Mouse (Mus musculus): ENCODE measurements around the gene Saa3.
"Not testable (repeated sequence)": the region's sequence is repeated elsewhere in the genome, so short reads cannot be mapped to it uniquely, and the experiment has no call there.

The Saa3 gene

DNA sequence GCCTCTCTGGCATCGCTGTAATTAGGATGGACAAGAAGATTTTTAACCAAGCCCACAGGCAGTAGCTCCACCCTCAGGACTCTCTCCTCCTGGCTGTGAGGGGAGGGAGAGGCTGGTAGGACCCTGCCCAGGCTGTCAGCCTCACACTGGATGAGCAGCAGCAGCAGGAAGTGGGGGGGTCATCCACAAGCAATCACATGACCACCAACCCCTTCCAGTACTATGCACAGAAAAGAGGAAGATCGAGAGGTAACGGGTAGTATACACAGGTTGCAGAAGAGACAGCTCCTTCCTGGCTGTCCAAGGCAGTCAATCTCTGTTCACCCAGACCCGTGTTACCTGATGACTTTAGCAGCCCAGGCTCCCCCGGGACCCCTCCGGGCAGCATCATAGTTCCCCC is 3.2 kb downstream of the Saa3 start:
- peak; percentile 27 for DNase-seq (ENCODE audit: low read depth, low spot score)

DNA sequence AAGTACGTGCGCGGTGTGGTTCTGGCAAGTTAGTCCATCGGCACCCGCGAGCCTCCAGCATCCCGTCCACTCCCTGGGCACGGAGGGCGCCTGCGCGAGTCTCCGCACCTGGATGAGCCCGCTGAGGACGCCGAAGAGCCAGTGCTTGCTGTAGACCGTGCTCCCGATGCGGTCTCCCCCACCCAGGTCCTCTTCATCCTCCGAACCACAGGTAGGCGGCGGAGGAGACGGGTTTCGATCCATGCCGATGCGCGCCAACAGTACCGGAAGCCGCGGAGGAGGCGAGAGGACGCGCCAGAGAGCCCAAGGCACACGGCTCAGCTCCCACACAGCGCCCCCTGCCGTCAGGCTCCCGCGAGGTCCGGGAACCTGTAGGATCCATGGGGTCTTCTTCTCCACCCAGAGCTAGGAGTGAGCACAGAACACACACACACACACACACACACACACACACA is 5.1 kb downstream of the Saa3 start, which contains the start of gene Saal1:
Gene Saal1 (minus strand): TSS at position 291 of the 455 bp plus-strand sequence.
- DNase-seq (ENCODE audit: low read depth, low spot score), result peak; percentile 91

DNA sequence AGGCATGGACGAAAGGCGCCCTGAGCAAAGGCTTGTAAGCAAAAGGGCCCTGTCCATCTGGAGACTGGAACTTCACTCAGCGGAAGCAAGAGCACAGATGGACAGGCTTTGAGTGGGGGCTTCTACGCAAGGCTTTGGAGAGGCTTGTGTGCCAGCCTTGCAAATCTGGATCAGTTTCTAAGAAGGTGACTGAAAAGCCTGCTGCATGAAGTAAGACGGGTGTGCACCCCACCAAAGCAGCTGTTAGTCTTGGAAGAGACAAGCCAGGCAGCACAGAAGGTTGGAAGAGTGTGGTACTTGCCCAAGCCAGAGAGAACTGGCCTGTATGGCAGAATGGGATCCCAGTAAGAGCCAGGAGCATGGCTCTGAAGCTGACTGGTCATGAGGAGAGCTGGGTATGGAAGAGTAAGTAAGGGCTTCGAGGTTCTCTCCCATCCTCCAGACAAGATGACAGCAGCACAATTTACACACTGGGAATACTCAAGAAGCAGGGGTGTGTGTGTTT is 14.9 kb downstream of the Saa3 start:
- no peak for DNase-seq (ENCODE audit: low read depth, low spot score)

DNA sequence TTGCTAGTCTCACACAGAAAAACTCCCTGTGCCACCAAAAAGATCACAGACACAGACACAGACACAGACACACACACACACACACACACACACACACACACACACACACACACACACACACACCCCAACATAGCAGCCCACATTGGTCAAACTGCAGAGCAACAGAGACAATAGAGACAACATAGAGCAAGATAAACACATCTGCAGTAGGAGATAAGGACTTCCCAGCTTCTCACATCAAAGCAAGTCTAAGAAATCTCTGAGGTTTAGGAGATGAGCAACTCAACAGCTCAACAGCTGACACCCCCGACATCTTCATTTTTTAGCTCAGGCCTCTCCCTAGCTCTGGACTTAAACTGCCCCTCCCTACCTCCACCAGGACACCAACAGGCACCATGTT is 18.7 kb downstream of the Saa3 start:
- no peak for DNase-seq (ENCODE audit: low read depth, low spot score)

DNA sequence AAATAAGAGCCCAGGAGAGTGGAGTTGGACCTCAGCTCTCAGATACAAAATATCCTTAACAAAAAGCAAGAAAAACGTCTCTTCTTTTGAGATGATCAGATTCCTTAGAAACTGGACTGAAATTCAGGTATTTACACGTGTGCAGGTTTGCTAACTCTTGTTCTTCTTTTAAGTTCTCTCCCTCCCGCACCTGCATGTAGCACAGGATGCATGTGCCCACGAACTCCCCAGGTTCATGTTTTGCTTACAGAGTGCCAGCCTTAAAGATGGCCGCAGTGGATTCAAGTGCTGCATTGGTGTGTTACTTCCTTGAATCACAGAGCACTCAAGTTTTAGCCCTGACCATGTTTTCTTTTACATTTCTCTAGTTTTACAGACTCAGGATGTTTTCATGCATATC is 28.7 kb downstream of the Saa3 start:
- no peak for DNase-seq (ENCODE audit: low read depth, low spot score)

DNA sequence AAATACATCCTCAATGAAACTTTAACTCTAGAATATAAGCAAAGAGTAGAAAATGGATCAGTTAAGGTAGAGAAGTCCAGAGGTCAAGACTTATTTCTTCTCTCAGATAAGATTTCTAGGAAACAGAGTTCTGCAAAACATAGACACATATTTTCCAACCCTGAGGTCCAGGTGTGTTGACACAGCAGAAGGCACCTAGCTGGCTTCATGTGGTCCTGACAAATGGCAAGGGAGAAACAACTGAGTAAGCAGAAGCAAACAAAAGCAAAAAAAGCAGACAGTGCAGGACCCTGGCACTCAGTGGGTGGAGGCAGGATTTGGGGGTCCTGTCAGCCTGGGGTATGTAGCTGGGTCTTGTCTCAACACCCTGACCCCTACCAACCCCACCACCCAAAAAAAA is 34.8 kb downstream of the Saa3 start:
- DNase-seq (ENCODE audit: low read depth, low spot score), result no peak

DNA sequence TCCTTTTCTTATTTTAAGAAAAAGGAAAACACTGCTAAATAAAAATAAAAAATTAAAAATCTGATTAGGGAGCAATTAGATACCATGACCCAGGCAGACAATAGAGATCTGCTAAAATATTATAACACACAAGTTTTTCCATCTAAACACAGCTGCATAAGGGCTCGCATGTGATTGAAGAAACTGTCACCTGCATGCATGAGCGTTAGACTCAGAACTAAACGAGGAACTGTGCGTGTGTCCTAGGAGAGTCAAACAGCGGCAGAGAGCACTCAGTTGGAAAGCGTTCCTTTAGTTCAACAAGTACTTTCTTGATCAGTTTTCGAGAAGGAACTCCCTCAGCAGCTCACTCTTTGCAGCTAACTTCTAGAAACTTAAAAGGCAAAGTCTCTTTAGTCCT is 36.5 kb downstream of the Saa3 start:
- not testable (repeated sequence) for DNase-seq (ENCODE audit: low read depth, low spot score)

DNA sequence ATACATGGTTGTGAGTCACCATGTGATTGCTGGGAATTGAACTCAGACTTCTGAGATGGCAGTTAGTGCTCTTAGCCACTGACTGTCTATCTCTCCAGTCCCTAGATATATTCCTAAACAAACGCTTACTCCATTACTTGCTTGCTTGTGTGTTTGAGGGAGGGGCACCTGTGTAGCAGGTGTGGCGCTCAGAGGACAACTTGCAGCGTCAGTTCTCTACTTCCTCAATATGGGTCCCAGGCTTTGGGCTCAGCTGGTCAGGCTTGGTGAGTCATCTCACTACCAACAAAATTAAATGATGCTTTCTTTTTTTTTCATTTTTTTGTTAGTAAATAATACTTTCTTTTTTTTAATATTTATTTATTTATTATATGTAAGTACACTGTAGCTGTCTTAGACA is 37.1 kb downstream of the Saa3 start:
- DNase-seq (ENCODE audit: low read depth, low spot score), result no peak

DNA sequence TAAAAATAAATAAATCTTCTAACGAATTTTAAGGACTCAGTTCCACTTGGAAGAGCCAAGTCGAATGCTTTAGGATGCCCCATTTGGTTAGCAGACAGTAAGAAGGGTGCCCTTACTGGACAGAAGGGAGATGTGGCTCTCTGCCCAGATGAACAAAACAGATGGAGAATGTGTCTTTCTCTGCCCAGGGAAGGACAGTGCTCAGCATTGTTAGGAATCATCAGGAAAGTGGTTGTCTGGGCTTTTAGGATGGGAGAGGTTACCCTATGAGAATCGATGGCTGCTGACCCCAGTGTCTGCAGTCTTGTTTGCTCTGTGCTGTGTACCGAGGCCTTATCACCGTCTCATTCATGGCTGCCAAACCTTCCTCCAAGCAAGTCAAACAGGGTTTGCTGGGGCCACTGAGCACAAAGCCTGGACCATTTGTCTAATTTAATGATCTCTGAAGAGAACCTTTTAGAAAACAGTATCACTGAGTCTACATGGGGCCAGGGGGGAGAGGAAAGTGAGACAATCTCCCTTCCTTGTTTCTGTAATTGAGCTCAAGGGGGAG is 38.6 kb downstream of the Saa3 start:
- DNase-seq (ENCODE audit: low read depth, low spot score), result no peak

DNA sequence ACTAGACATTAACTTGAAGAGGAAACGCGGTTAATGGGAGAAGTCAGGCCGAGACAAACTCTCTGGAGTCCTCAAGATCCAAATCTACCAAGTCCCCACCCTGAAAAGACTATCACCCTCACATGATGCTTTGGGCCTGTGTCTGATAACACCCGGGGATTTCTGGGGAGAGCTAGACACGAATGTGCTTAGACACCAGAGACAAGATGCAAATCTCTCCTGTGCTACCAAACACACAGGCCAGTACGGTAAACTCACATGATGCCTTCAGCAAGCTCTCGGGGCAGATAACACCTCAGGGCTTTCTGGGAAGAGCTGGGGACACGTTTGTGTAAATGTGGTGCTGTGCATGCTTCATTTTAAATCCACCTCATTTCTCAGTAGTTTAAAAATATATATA is 39.6 kb downstream of the Saa3 start:
- DNase-seq (ENCODE audit: low read depth, low spot score), result no peak

DNA sequence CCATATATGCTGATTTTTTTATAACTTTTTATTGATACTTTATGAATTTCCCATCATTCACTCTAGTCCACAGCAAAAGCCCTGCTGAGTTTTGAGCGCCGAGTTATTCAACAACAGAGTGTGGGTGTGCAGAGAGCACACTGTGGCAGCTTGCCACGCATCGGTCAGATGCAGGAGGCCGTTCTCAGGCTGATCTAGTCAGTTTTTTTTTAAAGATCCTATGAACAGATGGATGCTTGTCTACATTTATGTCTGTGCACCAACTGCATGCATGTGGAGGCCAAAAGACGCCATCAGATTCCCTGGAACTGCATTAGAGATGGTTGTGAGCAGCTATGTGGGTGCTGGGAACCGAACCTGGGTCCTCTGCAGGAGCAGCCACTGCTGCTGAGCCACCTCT is 40.4 kb downstream of the Saa3 start:
- no peak for DNase-seq (ENCODE audit: low read depth, low spot score)

DNA sequence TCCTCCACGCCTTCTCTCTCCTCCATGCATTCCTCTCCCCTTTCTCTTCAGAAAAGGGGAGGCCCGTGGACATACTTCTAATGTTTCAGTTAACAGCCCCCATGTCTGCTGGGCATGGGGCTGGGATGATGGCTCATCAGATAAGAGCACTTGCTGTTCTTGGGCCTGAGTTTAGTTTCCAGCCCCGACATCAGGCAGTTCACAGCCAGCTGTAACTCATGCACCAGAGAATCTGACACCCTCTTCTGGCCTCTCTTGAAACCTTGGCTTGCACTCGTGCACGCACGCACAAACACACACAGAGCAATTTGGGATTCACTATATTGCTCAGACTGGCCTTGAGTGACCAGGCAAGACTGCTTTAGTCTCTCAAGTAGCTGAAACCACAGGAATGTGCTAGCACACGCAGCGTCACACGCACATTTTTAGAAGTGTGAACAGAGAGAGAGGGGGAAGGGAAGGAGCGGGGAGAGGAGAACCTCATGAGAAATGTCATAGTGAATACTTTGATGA is 43.3 kb downstream of the Saa3 start, which contains the start of gene Tph1:
Gene Tph1 (minus strand): TSS at position 378 of the 513 bp plus-strand sequence.
- no peak for DNase-seq (ENCODE audit: low read depth, low spot score)

DNA sequence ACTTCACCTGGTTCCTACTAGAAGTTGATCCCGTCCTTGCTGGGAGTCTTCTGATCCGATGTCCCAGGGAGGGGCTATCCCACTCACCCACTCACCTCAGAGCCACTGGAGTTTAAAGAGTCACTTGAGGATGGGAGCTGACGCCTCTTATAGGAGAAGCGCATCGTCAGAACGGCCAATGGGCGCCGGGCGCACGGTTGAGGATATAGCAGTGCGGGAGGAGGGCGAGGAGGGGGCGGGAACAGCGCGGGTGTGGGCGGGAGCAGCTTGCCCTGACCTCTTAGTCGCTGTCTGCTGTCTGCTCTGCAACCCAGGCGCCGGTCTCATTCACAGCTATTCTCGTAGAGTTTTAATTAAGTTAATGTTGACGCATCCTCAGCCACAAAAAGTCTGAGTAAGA is 48.2 kb downstream of the Saa3 start:
- DNase-seq (ENCODE audit: low read depth, low spot score), result peak; percentile 59

DNA sequence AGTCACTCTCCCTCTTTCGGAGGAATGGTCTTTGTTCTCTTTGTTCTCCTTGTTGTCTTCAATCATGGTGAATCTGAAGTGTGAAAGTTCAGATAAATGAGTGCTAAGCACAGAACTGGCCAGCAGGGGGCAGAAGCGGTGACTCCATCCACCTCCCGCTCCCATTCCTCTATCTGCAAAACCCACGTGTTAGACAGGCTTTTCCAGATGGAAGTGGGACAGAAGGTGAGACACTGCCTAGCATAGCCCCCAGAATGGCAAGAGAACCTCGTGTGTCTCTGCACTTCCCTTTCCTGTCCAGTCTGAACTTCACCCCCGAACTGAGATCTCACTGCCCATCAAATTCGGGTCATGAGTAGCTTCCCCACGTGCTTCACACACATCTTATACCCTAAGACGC is 50.3 kb downstream of the Saa3 start:
- DNase-seq (ENCODE audit: low read depth, low spot score), result peak; percentile 69
